Mouse (Mus musculus) gastrocnemius, adult 18-20 months (tissue): ENCODE results near the gene St3gal6. TPM values are rescaled to one million over a fixed set of nuclear protein-coding genes. Genes with fewer than 3 reads are reported as not detected.

ENCODE experiments used
- DNase-seq: peaks from one replicate; pipeline ENCODE4 v3.0.0; 2021; ENCODE audit warnings: low spot score
- total RNA-seq, 2 experiments: library from RNA; stranded (reverse); gene quantifications; 2 replicates each; pipeline ENCODE4 v1.2.3; 2021

The St3gal6 gene
- total RNA-seq, 2 experiments from 2014 or later, result 166 to 178 TPM

GRCm38 (mm10) chr16:58444735-58445134, 79.3 kb downstream of the St3gal6 start:
- no peak for DNase-seq

- no peak for DNase-seq
Observed at GRCm38 (mm10) chr16:58432384-58432783, 91.7 kb downstream of the St3gal6 start.

- no peak for DNase-seq
Observed at GRCm38 (mm10) chr16:58430246-58430645, 93.8 kb downstream of the St3gal6 start.

GRCm38 (mm10) chr16:58421696-58422354, 102.2 kb downstream of the St3gal6 start:
- DNase-seq, result no peak

Other genes starting within 250 kb of the St3gal6 start
- gene Dcbld2, start 115.8 kb downstream of the St3gal6 start, total RNA-seq, result 1 to 10 TPM; 3.6 to 4.2 TPM
- gene Gm813, start 92.7 kb upstream of the St3gal6 start, total RNA-seq, result not detected
- gene E330017A01Rik, start 114.5 kb upstream of the St3gal6 start, total RNA-seq, result not detected
- 10 to 100 TPM; 20.2 to 20.7 TPM for gene Cpox, start 146.0 kb upstream of the St3gal6 start, total RNA-seq
- gene Gpr15, start 194.8 kb upstream of the St3gal6 start, total RNA-seq, result not detected
- gene Cldnd1, start 203.7 kb upstream of the St3gal6 start, total RNA-seq, result 10 to 100 TPM; 56.8 to 66.4 TPM
- not detected for gene Olfr172, start 238.9 kb upstream of the St3gal6 start, total RNA-seq